Mouse (Mus musculus) c-Kit-negative CD71-positive TER-119-positive erythroid progenitor cells, embryonic 14.5 days (primary cell): ENCODE measurements around the gene Eml5.
A peak's percentile ranks its signal among the peaks of the same experiment; 100 is the strongest.

Experiments used
- DNase-seq: peaks from one replicate; pipeline ENCODE4 v3.0.0-alpha.2; 2013; ENCODE audit warnings: low read depth, low spot score

Gene Eml5

DNA sequence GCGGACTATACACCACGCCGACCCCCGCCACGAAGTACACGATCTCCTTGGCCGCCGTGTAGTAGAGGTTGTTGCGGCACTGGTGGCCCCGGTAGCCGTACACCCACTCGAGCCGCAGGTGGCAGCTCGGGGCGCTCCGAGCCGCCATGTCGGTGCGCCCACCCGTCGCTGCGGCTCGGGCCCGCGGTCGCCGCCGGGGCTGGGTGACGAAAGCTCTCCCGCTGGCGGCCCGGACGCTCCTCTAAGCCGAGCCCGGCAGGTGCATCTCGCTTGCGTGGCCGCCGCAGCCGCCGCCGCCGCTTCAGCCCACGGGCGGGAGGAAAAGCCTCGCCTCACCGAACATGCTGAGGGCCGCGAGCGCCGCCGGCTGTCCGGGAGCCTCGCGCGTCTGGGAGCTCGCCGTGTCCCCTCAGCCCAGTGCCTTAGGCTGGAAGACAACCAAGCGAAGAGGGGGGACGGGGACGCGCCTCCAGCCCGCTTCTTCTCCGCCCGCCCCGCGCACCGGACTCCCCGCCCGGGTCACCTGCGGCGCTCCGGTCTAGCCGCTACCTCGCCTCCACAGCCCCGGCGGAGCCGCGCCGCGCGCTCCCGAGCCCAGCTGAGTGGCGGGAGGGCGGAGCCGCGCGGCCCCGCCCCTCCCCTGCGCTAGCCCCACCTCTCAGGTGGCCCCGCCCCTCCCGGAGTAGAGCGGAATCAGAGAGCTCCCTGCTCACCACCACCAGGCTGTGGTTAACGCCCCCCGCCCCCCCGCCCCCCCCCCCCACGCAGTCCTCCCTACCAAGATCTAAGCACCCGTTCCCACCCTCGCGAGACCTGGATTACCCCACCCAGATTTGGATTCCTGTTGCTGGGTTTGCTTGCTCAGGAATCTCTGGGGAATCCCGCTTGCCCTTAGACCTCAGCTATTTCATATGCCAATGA is at the start of gene Eml5:
TSS of gene Eml5 (minus strand) at position 604 of the 921 bp plus-strand sequence.
- peak; percentile 50 for DNase-seq

DNA sequence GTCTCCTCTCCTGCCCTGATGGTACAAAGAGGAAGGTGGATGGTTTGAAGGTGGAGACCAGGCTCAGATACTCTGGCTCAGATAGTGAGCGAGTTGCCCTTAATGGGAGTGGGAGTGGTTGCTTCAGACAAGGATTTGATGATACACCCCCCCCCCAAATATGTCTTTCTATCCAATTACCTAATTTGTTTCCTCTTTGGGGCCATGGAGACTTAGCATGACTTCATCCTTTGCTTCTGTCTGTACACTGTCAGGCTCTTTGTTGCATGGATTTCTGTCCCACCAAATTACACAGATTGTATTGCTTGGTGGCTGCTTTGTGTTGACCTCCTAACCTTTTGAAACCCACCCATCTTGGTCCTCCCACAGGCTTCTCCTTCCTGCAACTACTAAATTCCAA is 31.6 kb upstream of the Eml5 start:
- no peak for DNase-seq

DNA sequence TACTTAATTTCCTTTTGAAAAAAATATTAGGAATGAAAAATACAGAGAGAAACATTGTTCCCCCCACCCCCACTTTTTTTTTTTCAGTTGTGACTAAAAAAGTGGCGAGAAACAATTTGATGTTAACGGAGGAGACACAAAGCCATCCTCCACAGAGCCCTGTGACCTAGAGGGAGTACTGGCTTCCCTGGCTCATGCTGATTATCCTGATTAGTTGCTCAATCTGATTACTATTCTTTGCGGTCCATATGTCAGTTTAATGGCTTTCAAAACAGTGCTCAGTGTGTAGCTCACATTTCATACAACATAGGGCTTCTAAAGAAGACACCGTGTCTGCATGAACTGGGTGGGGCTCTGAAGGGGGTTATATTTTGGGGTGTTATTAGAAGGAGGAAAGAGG is 31.2 kb upstream of the Eml5 start:
- DNase-seq = no peak

DNA sequence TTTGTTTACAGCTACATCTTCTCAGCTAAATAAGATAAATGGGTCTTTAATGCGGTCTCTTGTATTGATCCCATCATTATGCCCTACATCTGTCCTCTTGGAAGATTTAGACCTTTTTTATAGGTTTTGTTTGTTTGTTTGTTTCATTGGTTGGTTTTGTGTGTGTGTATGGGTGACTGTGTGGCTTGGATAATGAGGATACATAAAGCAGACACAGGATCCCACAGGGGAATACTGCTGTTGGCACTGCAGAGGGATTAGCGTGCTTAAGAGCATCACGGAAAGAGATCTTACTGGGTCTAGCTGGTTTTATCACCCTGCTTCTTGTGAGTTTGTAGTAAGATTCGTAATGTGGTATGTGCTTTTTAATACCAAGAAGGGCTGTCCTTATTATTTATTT is 29.9 kb upstream of the Eml5 start:
- DNase-seq = no peak

DNA sequence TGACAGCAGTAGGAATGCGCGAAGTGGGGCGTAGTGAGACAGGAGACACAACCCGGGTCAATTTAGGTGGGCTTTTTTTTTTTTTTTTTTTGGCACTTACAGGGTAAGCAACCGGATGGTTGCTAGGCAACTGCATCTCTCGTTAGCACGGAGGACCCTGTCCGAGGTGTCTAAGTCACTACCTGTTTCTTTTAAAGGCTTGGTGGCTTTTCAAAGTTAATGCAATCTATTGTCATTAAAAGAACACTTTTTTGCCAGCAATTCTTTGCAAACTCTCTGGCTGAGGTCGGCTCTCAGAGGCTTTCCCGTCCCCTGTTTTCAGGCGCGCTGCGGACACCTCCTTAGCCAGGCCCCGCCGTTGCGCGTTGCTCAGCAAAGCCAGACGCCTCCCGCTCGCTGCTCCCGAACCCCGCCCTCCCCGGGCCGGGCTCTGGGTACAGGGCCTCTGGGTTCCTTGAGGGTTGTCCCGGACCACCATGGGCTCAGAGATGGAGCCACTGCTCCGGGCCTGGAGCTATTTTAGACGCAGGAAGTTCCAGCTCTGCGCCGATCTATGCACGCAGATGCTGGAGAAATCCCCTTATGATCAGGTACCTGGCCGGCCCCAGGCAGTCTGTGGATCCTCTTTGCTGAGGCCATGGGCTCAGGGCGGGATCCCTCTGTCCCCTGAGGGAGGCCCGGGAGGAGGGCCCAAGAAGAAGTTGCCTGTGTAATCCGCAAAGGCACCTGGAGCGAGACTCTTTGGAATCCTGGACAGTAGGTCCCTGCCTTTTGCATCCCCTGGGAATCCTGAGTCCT is 19.1 kb upstream of the Eml5 start, which contains the start of gene Ttc8:
TSS of gene Ttc8 (plus strand) at position 381 of the 798 bp plus-strand sequence.
- DNase-seq = no peak

DNA sequence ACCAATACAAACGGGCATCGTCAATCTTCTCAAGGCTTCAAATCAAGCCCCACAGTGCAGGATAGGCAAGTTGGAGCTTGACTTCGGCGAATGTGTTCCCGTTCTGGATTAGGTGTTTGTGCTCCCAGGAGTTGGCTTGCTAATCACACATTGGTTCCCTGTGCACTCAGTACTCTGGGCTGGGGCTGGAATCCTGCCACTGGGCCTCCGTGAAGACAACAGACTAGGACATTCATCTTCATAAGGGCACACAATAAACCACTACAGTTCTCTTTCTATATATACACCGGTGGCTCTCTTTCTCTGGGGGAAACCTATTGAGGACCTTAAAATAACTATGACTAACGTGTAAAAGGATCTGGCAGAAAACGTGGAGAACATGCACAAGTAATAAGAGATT is 8.8 kb upstream of the Eml5 start:
- no peak for DNase-seq

DNA sequence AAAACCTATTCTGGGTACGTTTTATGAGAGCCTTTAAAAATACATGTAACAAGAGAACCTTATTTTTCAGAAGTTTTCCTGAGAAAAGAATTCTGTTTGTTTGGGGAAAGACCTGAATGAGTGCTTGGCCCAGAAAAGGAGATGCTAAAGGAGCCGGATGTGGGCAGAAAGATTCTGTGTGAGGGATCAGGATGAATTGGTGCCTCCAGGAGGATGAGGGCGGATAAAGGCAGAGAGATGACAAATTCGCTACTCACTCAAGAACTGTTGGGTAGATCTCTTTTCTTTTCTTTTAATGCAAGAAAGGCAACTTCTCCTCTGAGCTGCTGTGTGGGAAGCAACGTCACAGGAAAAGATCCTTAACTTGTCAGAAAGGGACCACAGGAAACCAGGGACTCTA is 4.2 kb upstream of the Eml5 start:
- no peak for DNase-seq

DNA sequence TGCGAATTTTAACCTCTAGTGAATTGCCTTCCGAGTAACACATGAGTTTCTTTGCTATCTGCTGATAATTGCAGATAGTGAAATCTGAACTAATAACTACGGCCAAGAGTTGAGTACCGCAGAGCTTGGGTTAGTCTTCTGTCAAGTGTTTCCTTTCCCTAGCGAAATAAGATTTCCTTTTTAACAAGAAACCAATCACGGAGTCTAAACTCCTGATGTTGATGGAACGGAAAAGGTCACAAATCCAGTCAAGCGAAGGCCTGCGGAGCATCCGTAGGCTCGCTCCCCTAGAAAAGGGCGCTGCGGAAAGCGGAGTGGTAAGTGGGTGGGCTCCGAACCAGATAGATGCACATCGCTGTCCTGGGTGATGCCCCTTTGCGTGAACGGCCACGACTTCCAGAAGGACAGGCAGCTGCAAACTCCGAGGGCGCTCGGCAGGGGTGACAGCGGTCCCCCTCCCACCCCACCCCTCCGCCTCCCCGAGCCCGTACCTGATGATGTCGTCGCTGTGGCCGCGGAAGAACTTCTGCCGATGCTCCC is 873 bp downstream of the Eml5 start:
- no peak for DNase-seq

DNA sequence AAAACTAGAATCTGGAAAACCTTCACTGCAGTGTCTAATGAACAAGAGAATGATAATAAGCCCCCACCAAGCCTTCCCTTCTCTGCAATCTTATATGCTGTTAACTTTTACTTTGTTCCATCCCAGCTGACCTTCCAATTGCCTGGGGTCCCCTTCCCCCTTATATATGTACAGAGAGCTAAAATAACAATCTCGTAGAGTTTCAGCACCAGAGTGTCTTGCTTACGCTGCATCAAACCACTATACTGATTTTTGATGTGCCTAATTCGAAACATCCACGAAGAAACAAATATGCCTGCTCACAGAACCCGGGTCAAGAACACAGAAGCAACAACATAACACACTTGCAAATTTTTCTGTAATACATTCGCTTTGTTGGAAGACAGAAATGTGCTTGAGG is 1.6 kb downstream of the Eml5 start:
- no peak for DNase-seq

DNA sequence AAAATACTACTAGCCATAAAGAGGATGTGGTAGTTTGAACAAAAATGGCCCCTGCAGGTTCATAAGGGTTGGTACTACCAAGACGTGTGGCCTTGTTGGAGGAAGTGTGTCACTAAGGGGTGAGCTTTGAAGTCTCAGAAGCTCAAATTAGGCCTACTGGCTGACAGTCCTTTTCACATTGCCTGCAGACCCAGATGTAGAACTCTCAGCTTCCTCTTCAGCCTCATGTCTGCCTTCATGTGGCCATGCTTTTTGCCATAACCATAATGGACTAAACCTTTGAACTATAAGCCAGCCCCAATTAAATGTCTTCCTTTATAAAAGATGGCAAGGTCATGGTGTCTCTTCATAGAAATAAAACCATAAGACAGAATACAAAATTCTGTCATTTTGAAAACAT is 4.5 kb downstream of the Eml5 start:
- no peak for DNase-seq

DNA sequence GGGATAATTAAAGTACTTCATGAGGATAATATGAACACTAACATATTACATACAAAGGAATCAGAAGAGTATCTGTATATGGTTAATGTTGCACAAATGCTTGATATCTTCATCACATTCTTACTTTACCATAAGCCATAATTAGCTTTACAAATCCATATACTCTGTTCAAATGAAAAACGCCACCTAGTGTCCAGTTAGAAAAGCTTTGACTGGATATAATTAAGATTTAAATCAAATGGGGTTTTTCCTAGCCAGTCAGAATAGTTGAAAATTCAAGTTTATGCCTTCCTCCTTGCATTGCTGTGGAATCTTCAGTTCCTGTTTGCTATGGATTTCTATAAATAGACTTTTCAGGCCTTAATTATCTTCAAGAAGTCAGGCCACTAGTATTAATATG is 16.8 kb downstream of the Eml5 start:
- no peak for DNase-seq

DNA sequence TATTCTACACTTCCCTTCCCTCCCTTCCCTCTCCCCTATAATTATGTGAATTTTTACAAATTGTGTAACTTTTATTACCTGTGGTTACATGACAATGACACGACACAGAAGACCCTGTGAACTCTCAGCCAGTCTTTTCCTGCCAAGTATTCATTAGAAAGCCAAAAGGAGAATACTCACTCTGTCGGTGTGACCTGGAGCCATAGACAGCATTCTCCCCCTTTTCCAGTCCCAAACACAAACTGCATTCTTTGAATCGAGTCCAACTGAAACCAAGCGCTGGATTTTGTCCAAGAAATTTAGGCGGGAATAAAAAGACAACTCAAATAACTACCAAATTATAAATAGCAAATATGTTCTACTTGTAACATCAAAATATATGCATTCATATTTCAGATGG is 19.5 kb downstream of the Eml5 start:
- no peak for DNase-seq

DNA sequence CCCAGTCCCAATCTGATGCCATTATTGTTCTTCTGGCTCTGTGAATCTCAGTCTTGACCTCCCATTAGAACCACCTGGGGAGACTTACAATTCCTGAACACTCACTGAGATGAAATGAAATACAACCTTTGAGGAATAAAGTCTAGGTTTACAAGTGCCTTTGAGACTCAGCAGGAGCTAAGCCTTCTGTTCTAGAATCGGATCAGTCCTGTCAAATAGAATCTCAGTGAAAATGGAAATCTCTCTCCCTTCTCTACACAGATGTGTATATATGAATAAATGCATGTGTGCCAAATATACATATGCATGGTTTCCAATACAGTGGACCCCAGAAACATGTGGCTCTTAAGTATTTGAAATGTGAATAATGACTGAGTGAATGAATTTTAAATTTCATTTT is 22.6 kb downstream of the Eml5 start:
- no peak for DNase-seq

DNA sequence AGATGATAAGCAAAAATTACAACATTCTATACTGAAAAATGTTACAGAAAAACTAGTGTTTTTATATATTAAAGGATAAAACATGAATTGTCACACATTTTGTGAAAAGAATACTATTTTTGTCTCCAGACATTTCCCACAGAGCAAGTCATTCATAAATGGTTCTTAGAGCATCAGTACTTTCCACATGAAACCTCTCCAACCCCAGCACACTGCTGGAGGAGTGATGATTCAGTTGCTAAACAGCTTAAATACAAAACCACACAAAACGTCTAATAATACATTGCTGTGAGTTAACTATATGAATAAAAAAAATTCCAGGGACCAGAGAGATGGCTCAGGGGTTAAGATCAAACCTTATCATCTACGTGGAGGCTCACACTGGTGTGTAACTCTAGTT is 26.1 kb downstream of the Eml5 start:
- no peak for DNase-seq

DNA sequence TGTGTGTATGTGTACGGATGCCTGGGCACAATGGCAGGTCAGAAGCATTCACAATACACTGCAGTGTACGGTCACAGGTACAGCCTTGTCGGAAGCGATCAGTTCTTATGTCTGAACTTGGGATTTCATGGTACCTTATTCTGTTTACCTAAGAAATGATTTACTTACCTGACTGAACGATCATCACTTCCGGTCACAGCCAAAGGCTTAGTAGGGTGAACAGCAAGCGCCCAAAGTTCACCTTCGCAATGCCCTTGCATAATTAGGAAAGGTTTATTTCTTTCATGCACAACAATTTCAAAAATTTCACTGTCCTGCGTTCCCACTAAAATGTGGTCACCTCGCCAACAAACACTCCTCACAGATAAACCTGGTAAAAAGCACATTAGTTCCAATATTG is 28.4 kb downstream of the Eml5 start:
- no peak for DNase-seq

DNA sequence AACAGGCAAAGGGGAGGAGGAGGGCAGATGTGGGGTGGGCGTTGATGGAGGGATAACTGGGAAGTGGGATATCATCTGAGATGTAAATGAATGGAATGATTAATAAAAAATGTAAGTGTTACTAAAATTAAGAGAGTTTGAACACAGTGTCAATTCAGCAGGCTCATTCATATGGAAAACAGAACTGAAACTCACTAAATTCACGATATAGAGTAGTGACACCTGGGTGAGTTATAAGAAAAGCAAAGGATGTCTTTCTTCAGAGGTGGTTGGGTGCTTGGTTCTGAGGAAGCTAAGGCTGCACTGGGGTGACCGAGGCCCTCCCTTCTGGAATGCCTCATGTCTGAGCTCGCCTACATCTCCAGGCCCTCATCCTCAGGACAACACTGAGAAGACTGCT is 37.8 kb downstream of the Eml5 start:
- no peak for DNase-seq

DNA sequence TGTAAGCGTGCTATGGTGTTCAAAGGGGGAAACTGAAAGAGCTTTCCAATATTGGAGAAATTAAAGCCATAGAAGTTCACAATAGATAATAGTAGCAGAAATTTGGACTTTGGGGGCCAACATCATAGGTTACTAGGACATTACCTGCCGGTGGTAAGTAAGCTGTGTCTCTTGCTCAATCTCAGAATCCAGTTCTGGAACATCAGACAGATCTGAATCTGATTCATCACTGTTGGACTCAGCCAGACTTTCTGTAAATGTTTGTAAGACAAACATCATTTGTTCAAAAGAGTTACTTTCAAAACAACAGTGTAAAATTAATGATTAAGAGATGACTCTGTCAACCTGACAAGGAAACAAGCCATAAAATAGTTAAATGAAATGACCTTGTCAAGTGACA is 41.0 kb downstream of the Eml5 start:
- no peak for DNase-seq

DNA sequence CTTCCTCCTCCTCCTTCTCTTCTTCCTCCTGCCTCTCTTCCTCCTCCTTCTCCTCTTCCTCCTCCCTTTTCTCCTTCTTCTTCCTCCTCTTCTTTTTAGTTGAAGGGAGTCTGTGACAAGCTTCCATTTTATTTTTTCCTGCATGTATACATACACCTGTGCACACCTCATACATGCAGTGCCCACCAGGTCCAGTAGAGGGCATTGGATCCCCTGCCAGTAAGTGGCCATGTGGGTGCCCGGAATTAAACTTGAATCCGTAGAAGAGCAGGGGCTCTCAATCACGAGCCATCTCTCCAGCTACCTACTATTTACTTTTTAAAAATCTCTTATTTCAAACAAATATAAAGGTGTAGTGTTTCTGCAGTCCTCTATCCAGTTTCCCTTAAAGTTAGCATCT is 50.5 kb downstream of the Eml5 start:
- DNase-seq = no peak

DNA sequence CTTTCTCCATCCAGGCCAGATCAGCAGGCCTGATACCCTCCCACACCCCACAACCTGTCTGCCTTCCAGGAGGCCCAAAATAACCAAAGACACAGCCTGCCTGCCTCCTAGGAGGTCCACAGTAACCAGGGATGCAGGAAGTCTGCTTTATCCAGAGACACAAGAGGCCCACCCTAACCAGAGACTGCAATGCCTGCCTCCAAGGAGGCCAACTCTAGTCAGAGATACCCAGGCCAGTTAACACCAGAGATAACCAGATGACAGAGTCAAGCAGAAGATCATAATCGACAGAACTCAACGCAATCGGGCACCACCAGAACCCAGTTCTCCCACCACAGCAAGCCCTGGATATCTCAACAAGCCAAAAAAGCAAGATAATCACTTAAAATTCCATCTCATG is 56.5 kb downstream of the Eml5 start:
- DNase-seq = no peak

DNA sequence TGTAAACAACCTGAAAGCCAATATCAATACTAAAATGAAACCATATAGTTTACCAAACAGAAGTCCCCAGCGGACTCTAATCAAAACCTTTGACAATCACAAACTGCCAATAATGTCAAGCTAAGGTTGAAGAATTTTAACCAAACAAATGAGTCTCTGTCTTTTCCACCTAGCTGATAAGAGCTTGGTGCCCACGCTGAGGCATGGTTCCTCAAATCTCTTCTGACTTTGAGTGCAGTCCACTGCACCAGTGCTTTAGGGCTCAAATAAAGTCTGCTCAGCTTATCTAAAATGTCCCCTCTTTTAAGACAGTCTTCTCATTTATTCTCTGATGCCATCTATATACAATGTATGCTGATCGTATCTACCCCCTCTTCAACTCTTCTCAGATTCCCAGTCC is 61.1 kb downstream of the Eml5 start:
- DNase-seq = no peak

DNA sequence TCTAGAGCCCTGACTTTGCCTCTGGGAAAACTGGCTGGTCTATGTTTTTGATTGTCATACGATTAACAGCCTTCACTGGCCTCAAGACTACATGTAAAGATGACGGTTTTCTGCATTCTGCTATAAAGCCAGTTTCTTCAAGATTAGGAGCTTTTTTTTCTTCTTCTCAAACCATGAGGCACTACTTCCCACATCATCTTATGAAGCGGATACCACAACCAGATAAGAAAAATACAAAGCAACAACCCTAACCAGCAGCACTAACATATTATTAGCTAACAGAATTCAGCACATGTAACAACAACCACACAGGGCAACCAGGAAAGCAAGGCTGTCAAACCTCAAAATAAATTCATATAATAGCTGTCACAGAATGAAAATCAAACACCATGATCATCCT is 63.3 kb downstream of the Eml5 start:
- DNase-seq = no peak

DNA sequence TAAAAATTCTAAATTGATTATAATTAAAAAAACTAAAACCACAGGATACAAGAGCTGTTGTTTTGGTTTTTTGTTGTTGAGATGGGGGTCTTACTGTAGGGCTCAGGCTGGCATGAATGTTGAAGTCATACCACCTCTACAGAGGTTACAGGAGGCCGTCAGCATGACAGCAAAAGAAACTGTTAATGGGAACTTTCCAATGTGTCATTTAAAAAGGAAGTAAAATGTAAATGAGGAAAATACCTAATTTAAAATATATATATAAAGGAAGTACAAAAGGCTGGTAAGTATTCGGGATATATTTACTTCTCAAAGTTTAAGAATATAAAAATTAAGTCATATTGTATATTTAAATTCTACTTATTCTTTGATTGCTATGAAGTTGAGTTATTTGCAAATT is 65.8 kb downstream of the Eml5 start:
- no peak for DNase-seq

DNA sequence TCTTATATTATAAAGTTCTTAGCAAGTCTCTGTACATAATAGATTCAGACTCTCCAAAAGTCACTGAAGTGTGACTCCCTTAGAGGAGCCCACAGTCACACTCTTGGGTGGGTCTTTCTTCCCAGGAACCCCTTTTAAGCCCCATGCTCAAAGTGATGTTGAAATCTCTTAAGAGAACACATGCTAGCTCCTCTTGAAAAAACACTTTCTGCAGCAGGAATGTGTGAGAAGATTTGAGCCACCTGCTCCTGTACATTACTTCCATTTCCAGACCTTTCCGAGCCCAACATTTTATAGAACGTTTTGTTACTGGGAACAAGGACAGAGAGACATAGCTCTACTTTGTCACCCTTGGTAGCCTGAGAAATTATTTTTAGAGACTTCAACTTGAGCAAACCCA is 66.4 kb downstream of the Eml5 start:
- DNase-seq = no peak
